Mouse (Mus musculus) C2C12 (cell line): ENCODE results near the gene Lysmd1. TPM values are rescaled to one million over a fixed set of nuclear protein-coding genes. Genes with fewer than 3 reads are reported as not detected.

Experiments used
- H3K27me3 ChIP-seq: one replicate; pipeline ENCODE4 v1.6.1; 2011; ENCODE audit not compliant: control insufficient read depth, insufficient read depth, insufficient read length
- H3K36me3 ChIP-seq: one replicate; pipeline ENCODE4 v1.6.1; 2011; ENCODE audit not compliant: control insufficient read depth, insufficient read depth
- H3K4me3 ChIP-seq: one replicate; pipeline ENCODE4 v1.5.1; 2011; ENCODE audit warnings: mild to moderate bottlenecking, control low read depth; ENCODE audit not compliant: poor library complexity, insufficient read depth, severe bottlenecking
- H3K79me2 ChIP-seq: one replicate; pipeline ENCODE4 v1.6.1; 2011; ENCODE audit not compliant: control insufficient read depth, insufficient read depth
- H3K79me3 ChIP-seq: one replicate; pipeline ENCODE4 v1.6.1; 2011; ENCODE audit warnings: low read depth, control low read depth
- H3ac ChIP-seq: one replicate; pipeline ENCODE3; 2011; ENCODE audit warnings: low read depth; ENCODE audit not compliant: control insufficient read depth, insufficient read length
- CEBPB ChIP-seq: IDR thresholded peaks from one replicate; pipeline ENCODE4 v1.6.1; 2011; ENCODE audit warnings: low read depth, mild to moderate bottlenecking, control low read depth, moderate library complexity
- CTCF ChIP-seq: IDR thresholded peaks from one replicate; pipeline ENCODE4 v1.5.1; 2011; ENCODE audit not compliant: control insufficient read depth, insufficient read depth, insufficient read length
- FOSL1 ChIP-seq: IDR thresholded peaks from one replicate; pipeline ENCODE4 v1.8.0; 2011; ENCODE audit warnings: mild to moderate bottlenecking, low read length; ENCODE audit not compliant: poor library complexity, insufficient read depth, severe bottlenecking
- MAX ChIP-seq: IDR thresholded peaks from one replicate; pipeline ENCODE4 v1.6.1; 2011; ENCODE audit warnings: mild to moderate bottlenecking, control low read depth
- MYOD1 ChIP-seq: IDR thresholded peaks from one replicate; pipeline ENCODE4 v1.6.1; 2011; ENCODE audit warnings: low read depth; ENCODE audit not compliant: control insufficient read depth, insufficient read length
- MYOG ChIP-seq: IDR thresholded peaks from one replicate; pipeline ENCODE4 v1.6.1; 2011; ENCODE audit not compliant: control insufficient read depth, insufficient read length; ENCODE audit errors: extremely low read depth
- USF1 ChIP-seq: IDR thresholded peaks from one replicate; pipeline ENCODE4 v1.6.1; 2011; ENCODE audit warnings: low read depth, mild to moderate bottlenecking, control low read depth, moderate library complexity
- long read RNA-seq, 2 experiments: library from polyadenylated mRNA; unstranded; transcript quantifications; one replicate each; pipeline ENCODE4 v2.0.0; 2019 to 2020
- polyA plus RNA-seq: library from polyadenylated mRNA; unstranded; fragments of >200 nt; fragmentation: generic; extraction: Trizol; gene quantifications from one replicate; pipeline ENCODE4 v1.2.1, GENCODE M21; 2012; ENCODE audit warnings: missing spikeins

Gene Lysmd1
- polyA plus RNA-seq: 3.4 TPM
- long read RNA-seq, experiment 1, partial matches to known transcripts: 1 of 4 reads
- long read RNA-seq, experiment 1, other reads (novel, unspliced or antisense): 1 of 4 reads
- long read RNA-seq, experiment 2, transcript Lysmd1-201 (3 exons, 2,394 nt): major isoform, 22 of 23 reads
- long read RNA-seq, experiment 2, partial matches to known transcripts: 0 of 23 reads
- long read RNA-seq, experiment 2, other reads (novel, unspliced or antisense): 1 of 23 reads

DNA sequence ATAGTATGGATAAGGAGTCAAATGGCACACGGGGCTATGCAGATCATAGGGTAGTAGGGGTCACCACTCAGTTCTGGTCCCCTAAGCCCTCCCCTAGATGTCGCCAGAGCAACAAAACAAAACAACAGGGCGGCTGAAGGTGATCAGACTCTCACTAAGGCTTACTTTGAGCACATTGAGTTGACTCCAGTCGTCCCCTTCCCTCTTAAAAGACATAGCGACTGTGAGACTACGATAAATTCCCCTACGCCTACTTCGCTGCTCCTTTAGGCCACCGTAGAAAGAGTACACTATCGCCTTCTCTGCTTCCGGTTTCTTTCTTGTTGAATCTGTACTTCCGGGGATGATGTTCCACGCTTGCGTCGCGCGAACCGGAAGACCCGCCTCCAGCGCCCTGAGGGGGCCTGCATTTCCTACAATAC lies at the start of gene Lysmd1, which contains the start of gene Scnm1:
Lysmd1 (plus strand) TSS at position 409 of the 422 bp plus-strand sequence.
Scnm1 (minus strand) TSS at position 332 of the 422 bp plus-strand sequence.
- no peaks in the 10 kb centered on the region for H3K27me3 ChIP-seq
- H3ac ChIP-seq: peak within 1 kb of the TSS; percentile 72
- H3K4me3 ChIP-seq: peak within 1 kb of the TSS; percentile 59
- peaks cover 5% of the 10 kb centered on the region for H3K79me2 ChIP-seq
- H3K36me3 ChIP-seq: no peaks in the 10 kb centered on the region
- TF ChIP-seq CEBPB (no peak), MAX (no peak), FOSL1 (no peak), MYOD1 (no peak), USF1 (no peak), MYOG (no peak), CTCF (no peak)
- no peaks in the 10 kb centered on the region for H3K79me3 ChIP-seq

DNA sequence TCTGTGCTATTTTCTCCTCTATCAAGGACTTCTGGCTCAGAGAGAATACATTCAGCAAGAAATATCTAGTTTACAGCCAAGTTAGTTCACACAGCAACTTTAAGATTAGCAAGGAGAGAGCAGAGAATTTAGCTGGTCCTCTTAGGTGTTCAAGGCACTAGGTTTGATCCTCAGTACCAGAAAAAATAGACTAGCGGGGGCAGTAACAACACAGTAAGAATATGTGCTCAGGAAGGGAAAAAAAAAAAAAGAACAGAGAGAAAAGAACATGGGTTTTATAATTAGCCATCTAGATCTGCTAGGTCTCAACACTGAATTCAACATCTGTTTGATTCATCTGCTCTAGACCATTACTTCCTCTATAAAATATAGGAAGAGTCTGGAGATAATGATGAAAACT lies 45.8 kb upstream of the Lysmd1 start:
- no peaks in the 10 kb centered on the region for H3K27me3 ChIP-seq
- H3K4me3 ChIP-seq: no peak overlapping the region
- H3K79me2 ChIP-seq: peaks cover 54% of the 10 kb centered on the region
- TF ChIP-seq MYOG (no peak), MAX (no peak), CTCF (no peak), MYOD1 (no peak)
- peaks cover 23% of the 10 kb centered on the region for H3K79me3 ChIP-seq
- H3ac ChIP-seq: no peak overlapping the region
- peaks cover 5% of the 10 kb centered on the region for H3K36me3 ChIP-seq

DNA sequence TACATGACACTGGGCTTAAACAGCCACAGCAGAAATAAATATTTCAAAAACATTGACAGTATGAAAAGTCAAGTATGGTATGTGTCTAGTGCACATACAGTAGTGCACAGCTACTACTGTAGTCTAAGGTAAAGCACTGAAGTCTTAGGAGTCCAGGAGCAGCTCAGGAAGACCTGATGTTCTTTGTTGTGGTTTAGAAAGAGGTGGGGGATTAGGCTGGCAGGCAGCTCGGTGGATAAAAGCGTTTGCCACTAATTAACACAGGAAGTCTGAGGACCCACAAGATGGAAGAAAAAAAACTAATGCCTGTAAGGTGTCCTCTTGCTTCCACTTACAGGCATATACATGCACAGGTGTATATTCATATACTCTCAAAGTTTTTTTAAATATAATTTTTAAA lies 33.0 kb upstream of the Lysmd1 start:
- H3K4me3 ChIP-seq: no peak overlapping the region
- no peaks in the 10 kb centered on the region for H3K27me3 ChIP-seq
- no peak for TF ChIP-seq CTCF
- H3K36me3 ChIP-seq: peaks cover 15% of the 10 kb centered on the region
- H3K79me2 ChIP-seq: peaks cover 94% of the 10 kb centered on the region
- no peak overlapping the region for H3ac ChIP-seq
- peaks cover 74% of the 10 kb centered on the region for H3K79me3 ChIP-seq

GRCm38 (mm10) chr3:95105121-95105520 lies 28.8 kb upstream of the Lysmd1 start:
- Histone ChIP-seq H3K4me3 (peak overlapping the region; percentile 97), H3K36me3 (peaks cover 15% of the 10 kb centered on the region), H3K27me3 (no peaks in the 10 kb centered on the region), H3ac (peak overlapping the region; percentile 30), H3K79me3 (peaks cover 58% of the 10 kb centered on the region), H3K79me2 (peaks cover 65% of the 10 kb centered on the region)
- no peak for TF ChIP-seq CTCF
- peak; percentile 61 for TF ChIP-seq CEBPB

GRCm38 (mm10) chr3:95105586-95106337 lies 28.1 kb upstream of the Lysmd1 start:
- H3K79me2 ChIP-seq: peaks cover 59% of the 10 kb centered on the region
- H3K4me3 ChIP-seq: peak overlapping the region; percentile 97
- no peaks in the 10 kb centered on the region for H3K27me3 ChIP-seq
- TF ChIP-seq CTCF (no peak), CEBPB (no peak), MYOD1 (no peak), MAX (no peak), FOSL1 (no peak), USF1 (no peak), MYOG (no peak)
- peaks cover 53% of the 10 kb centered on the region for H3K79me3 ChIP-seq
- H3K36me3 ChIP-seq: peaks cover 15% of the 10 kb centered on the region
- peak overlapping the region; percentile 89 for H3ac ChIP-seq
